Mouse (Mus musculus) midbrain, postnatal 0 days (tissue): Measurements from ENCODE around the gene Sfi1. TPM values are rescaled to one million over a fixed set of nuclear protein-coding genes. Genes with fewer than 3 reads are reported as not detected.
"Not testable (repeated sequence)": the region's sequence is repeated elsewhere in the genome, so short reads cannot be mapped to it uniquely, and the experiment has no call there.

Source experiments
- ATAC-seq: fragments of 200-750 bp; cut with Nextera tagmentation; 2 replicates; pipeline ENCODE4 v1.8.0; 2017; ENCODE audit warnings: moderate number of reproducible peaks, mild to moderate bottlenecking, moderate TSS enrichment, moderate library complexity; ENCODE audit not compliant: low FRiP score
- DNase-seq: peaks from one replicate; pipeline ENCODE4 v3.0.0-alpha.2; 2015; ENCODE audit warnings: low spot score
- H3K27ac ChIP-seq: fragments of 300-500 bp; sonication (generic); 2 replicates; pipeline ENCODE4 v1.5.1; 2014; ENCODE audit warnings: low read depth, mild to moderate bottlenecking, low read length, mixed read lengths
- H3K27me3 ChIP-seq: fragments of 300-500 bp; sonication (generic); 2 replicates; pipeline ENCODE4 v1.6.1; 2014; ENCODE audit warnings: low read length, control low read depth, mixed read lengths; ENCODE audit not compliant: insufficient read depth
- H3K36me3 ChIP-seq: fragments of 300-500 bp; sonication (generic); 2 replicates; pipeline ENCODE4 v1.6.1; 2014; ENCODE audit warnings: low read length, control low read depth, mixed read lengths; ENCODE audit not compliant: insufficient read depth
- H3K4me1 ChIP-seq: fragments of 300-500 bp; sonication (generic); 2 replicates; pipeline ENCODE4 v1.6.1; 2014; ENCODE audit warnings: mild to moderate bottlenecking, control low read depth, antibody characterized with exemption, low read length, mixed read lengths; ENCODE audit not compliant: insufficient read depth
- H3K4me2 ChIP-seq: fragments of 300-500 bp; sonication (generic); 2 replicates; pipeline ENCODE4 v1.6.1; 2014; ENCODE audit warnings: low read depth, mild to moderate bottlenecking, low read length, mixed read lengths; ENCODE audit not compliant: poor library complexity, severe bottlenecking
- H3K4me3 ChIP-seq: fragments of 300-500 bp; sonication (generic); 2 replicates; pipeline ENCODE4 v1.5.1; 2014; ENCODE audit warnings: low read depth, mild to moderate bottlenecking, low read length, moderate library complexity
- H3K9ac ChIP-seq: fragments of 300-500 bp; sonication (generic); replicated peaks from 2 replicates; pipeline ENCODE4 v1.6.1; 2014; ENCODE audit warnings: mild to moderate bottlenecking, low read length, moderate library complexity, mixed read lengths; ENCODE audit not compliant: poor library complexity, severe bottlenecking
- H3K9me3 ChIP-seq: fragments of 300-500 bp; sonication (generic); 2 replicates; pipeline ENCODE4 v1.6.1; 2016; ENCODE audit warnings: low read length, control low read depth
- WGBS: fragments of 180-500 bp; shearing (Covaris S2); extraction: QIAGEN DNeasy Blood & Tissue Kit; methylation state at CpG from one replicate; pipeline ENCODE4 v1.1.7; 2014; 5-methylcytosine and 5-hydroxymethylcytosine counted together
- polyA plus RNA-seq: library from polyadenylated mRNA; unstranded; fragments of >200 nt; fragmentation: Nextera tagmentation; extraction: Ambion mirVana; gene quantifications from 2 replicates; pipeline ENCODE4 v1.2.1, GENCODE M21; 2015
- total RNA-seq: library from RNA; depleted of rRNA; stranded (reverse); fragments of >200 nt; gene quantifications from 2 replicates; pipeline ENCODE4 v1.2.3, GENCODE M21; 2014

Sfi1 gene
- total and polyA plus RNA-seq, 2 experiments from 2014 or later, result 11.3 to 17.6 TPM

DNA sequence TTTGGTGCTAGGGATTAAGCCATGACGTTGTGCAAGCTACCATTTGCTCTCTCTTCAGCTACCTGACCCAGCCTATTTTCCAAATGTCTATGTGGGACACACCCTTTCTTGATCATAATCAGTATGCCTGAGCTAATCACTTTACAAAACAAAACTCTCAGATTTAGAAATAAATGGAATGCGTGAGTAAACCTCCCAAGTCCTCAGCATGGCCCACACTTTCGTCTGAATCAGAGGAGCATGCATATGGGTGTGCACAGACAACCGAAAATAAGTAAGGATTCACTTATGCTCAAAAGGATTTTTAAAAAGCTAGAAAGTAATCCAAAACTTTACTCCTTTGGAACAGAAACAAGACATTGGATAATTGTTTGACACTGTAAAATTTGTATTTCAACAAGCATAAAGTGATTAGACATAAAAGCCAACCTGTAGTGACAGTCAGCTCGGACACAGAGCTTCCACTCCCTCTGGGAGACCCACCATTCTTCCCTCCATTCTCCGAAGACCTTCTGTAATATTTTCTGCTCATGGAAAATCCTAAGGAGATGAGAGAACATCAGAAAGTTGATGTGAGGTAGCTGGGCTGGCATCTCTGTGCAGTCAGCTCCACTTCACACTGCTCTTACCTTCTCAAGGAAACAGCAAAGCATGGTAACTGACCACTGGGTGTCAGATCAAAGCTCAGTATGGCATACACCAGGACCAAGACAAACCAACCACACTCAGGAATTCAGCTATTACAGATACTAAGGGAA lies 14.1 kb downstream of the Sfi1 start:
- H3K27me3 ChIP-seq, H3K4me2 ChIP-seq, H3K4me1 ChIP-seq, H3K4me3 ChIP-seq, DNase-seq, H3K9ac ChIP-seq, ATAC-seq, H3K36me3 ChIP-seq, H3K27ac ChIP-seq, H3K9me3 ChIP-seq: not testable (repeated sequence)
- 80% methylated on average over 6 of the region's 6 CpGs for WGBS

DNA sequence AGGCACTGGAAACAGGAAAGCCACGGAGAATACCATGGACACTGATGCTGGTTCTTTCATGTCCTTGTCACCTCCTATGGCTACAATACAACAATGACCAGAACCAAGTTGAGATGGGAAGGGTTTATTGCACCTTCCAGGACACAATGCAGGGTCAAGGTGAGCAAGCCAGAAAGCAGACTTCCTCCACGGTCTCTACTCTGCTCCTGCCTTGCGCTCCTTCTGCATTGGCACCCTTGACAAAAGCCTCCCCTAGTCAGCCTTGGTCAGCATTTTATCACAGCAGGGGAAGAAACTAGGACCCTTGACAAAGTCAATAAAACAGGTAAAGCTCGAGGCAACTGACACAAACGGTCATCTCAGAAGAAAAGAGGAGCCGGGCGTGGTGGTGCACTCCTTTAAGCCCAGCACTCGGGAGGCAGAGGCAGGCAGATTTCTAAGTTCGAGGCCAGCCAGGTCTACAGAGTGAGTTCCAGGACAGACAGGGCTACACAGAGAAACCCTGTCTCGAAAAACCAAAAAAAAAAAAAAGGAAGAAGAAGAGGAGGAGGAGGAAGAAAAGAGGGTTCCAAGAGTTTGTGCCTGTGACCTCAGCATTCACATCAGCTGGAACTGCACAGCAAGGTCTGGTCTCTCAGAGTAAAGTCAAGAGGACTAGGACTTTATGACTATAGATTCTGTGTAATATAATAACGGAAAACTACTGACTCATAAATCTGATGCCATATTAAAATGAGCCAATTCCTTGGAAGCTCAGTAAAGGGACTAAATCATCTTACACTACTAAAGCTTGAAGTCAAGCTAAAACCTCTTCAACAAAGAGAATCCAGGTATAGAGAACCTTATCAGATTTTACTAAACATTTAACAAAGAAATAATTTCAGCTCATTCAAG lies 19.6 kb downstream of the Sfi1 start:
- H3K9ac ChIP-seq, H3K9me3 ChIP-seq, H3K36me3 ChIP-seq, DNase-seq, H3K4me1 ChIP-seq, H3K27ac ChIP-seq, H3K4me2 ChIP-seq, H3K4me3 ChIP-seq, H3K27me3 ChIP-seq: not testable (repeated sequence)
- peak; percentile 53 for ATAC-seq
- 83% methylated on average over 11 of the region's 11 CpGs for WGBS

DNA sequence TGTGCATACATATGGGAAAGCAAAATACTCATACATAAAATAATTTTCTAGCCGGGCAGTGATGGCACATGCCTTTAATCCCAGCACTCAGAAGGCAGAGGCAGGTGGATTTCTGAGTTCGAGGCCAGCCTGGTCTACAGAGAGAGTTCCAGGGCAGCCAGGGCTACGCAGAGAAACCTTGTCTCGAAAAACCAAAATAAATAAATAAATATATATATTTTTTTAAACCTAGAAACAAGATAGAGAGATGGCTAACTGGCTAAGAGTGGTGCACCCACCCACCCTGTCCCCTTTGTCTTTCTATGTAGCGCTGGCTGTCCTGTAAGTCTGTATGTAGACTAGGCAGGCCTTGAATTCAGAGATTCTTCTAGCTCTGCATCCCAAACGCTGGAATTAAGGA lies 20.7 kb downstream of the Sfi1 start:
- not testable (repeated sequence) for H3K9me3 ChIP-seq, H3K36me3 ChIP-seq, H3K27ac ChIP-seq, H3K4me1 ChIP-seq, DNase-seq, ATAC-seq, H3K27me3 ChIP-seq, H3K9ac ChIP-seq, H3K4me3 ChIP-seq, H3K4me2 ChIP-seq
- 47% methylated on average over 3 of the region's 6 CpGs for WGBS

DNA sequence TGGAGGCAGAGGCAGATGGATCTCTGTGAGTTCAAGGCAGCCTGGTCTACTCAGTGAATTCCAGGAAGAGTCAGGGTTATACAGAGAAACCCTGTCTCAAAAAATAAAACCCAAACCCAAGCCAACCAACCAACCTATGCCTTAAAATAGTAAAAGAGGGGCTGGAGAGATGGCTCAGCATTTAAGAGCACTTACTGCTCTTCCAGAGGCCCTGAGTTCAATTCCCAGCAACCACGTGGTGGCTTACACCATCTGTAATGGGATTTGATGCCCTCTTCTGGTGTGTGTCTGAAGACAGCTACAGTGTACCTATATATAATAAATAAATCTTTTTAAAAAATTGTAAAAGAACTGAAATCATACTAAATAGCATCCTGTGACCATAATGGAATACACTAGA lies 21.3 kb downstream of the Sfi1 start:
- WGBS, result 63% methylated on average over 1 of the region's 1 CpGs
- not testable (repeated sequence) for H3K4me3 ChIP-seq, H3K9ac ChIP-seq, H3K9me3 ChIP-seq, DNase-seq, ATAC-seq, H3K27ac ChIP-seq, H3K4me2 ChIP-seq, H3K27me3 ChIP-seq, H3K36me3 ChIP-seq, H3K4me1 ChIP-seq

DNA sequence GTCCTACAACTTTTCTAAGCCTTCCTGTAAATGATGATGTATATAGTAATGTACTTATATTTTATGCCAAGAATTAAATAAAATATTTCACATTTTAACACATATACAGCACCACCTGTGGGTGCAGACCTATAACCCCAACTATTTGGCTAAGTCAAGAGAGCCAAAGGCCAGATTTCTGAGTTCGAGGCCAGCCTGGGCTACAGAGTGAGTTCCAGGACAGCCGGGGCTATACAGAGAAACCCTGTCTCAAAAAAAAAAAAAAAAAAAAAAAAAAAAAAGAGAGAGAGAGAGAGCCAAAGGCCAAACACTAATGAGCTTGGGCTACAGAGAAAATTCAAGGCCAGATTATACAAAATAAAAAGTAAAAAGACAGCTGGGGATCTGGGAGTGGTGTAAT lies 24.2 kb downstream of the Sfi1 start:
- not testable (repeated sequence) for H3K9ac ChIP-seq, H3K27me3 ChIP-seq, H3K4me1 ChIP-seq, H3K36me3 ChIP-seq, H3K27ac ChIP-seq, H3K4me3 ChIP-seq, H3K4me2 ChIP-seq, DNase-seq
- H3K9me3 ChIP-seq, result peaks cover 11% of the 10 kb centered on the region; the same call in 1 of the 2 replicates
- ATAC-seq, result peak; percentile 13; the same call in 1 of the 2 replicates
- WGBS, result 77% methylated on average over 2 of the region's 2 CpGs

DNA sequence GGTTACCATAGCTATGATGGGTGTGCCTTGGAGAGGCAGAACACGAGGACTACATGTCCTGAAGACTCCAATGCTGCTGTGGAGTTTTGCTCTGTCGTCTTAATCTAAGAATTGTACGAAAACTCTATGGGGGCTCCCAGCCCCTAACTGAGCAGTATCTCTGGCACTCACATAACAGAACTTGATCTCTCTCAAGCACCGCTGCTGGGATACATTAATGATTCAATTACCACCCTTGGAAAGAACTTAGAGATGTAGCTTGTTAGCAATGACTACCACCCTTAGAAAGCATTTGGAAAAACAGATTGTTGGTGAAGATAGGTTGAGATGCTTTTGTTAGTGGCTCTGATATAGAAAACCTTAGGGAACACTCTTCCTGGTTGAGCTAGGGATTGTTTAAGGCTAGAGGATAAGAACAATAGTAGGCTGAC lies 25.7 kb downstream of the Sfi1 start:
- not testable (repeated sequence) for H3K4me1 ChIP-seq, H3K4me3 ChIP-seq, H3K27ac ChIP-seq, DNase-seq, ATAC-seq, H3K9ac ChIP-seq, H3K4me2 ChIP-seq, H3K27me3 ChIP-seq, H3K36me3 ChIP-seq
- H3K9me3 ChIP-seq, result peaks cover 12% of the 10 kb centered on the region; the same call in 1 of the 2 replicates
- WGBS, result 70% methylated on average over 4 of the region's 4 CpGs

DNA sequence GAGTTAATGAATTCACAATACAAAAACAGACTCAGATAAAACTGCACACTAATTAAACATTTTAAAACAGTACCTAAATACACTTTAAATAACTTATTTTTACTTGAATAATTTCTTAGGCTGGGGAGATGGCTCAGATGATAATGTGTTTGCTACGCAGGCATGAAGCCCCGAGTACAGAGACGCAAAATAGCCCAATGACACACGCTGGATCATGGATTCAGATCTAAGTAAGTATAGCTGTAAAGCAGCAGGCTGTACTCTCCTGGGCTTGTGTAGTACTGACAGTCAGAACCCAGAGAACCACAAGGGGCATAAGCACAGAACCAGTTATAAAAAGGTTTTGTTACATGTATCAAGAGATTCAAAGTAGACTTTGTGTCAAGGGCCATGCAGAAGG lies 26.1 kb downstream of the Sfi1 start:
- ATAC-seq, result not testable (repeated sequence)

DNA sequence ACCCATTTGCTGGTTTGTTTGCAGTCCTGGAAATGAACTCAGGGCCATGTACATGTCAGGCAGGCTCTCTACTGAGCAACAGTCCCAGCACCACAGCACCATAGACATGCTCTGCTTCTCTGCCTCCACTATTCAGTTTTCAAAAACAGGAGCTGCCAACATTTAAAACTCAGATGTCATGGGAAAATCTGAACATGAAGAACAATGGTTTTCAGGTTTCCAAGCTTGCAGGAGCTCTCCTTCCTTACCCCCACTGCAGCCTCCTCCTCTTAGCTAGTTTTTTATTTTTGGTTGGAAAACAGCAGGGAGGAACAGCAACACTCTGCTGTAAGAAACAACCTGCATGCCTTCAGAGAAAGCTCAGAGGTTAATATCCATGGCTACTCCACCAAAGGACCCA lies 26.9 kb downstream of the Sfi1 start:
- not testable (repeated sequence) for DNase-seq, H3K36me3 ChIP-seq, H3K4me2 ChIP-seq, H3K4me1 ChIP-seq, H3K27me3 ChIP-seq, H3K9ac ChIP-seq, H3K27ac ChIP-seq, ATAC-seq, H3K4me3 ChIP-seq
- H3K9me3 ChIP-seq, result peaks cover 14% of the 10 kb centered on the region; the same call in 1 of the 2 replicates

More for the DNA sequence above, 26.1 kb downstream of the Sfi1 start:
- DNase-seq, H3K27me3 ChIP-seq, H3K27ac ChIP-seq, H3K4me3 ChIP-seq, H3K36me3 ChIP-seq, H3K4me2 ChIP-seq, H3K4me1 ChIP-seq, H3K9ac ChIP-seq: not testable (repeated sequence)
- 93% methylated on average over 4 of the region's 4 CpGs for WGBS
- peaks cover 16% of the 10 kb centered on the region; the same call in 1 of the 2 replicates for H3K9me3 ChIP-seq
